Mouse (Mus musculus) lung, adult 2 months (tissue): ENCODE measurements at regions not wholly inside any gene's neighbourhood (a gene's known extent, or its start where the extent isn't known, plus 50 kb on each side); places are given as distances from the start of the nearest gene placed in this dataset.
A peak's percentile ranks its signal among the peaks of the same experiment; 100 is the strongest.
"Not testable (repeated sequence)": the region's sequence is repeated elsewhere in the genome, so short reads cannot be mapped to it uniquely, and the experiment has no call there.

Source experiments
- DNase-seq: peaks from one replicate; pipeline ENCODE4 v3.0.0; 2022
- H3K4me1 ChIP-seq: fragments of 200-500 bp; 2 replicates; pipeline ENCODE4 v1.6.1; 2011; ENCODE audit warnings: low read length; ENCODE audit not compliant: control insufficient read depth, insufficient read depth
- H3K4me3 ChIP-seq: fragments of 200-500 bp; replicated peaks from 2 replicates; pipeline ENCODE3; 2011; ENCODE audit warnings: low read depth, mild to moderate bottlenecking, control low read depth, low read length; ENCODE audit errors: extremely low read depth
- CTCF ChIP-seq: fragments of 200-500 bp; IDR thresholded peaks from 2 replicates; pipeline ENCODE4 v1.5.1; 2011; ENCODE audit warnings: mild to moderate bottlenecking, low read length, control low read depth; ENCODE audit not compliant: insufficient read depth
- POLR2A ChIP-seq: fragments of 200-500 bp; IDR thresholded peaks from 2 replicates; pipeline ENCODE4 v1.6.1; 2011; ENCODE audit warnings: low read depth, mild to moderate bottlenecking, control low read depth, low read length, borderline replicate concordance; ENCODE audit errors: extremely low read depth
- WGBS: fragments of 180-500 bp; shearing (Covaris S2); methylation state at CpG from one replicate; pipeline ENCODE4 v1.1.7; 2018; 5-methylcytosine and 5-hydroxymethylcytosine counted together

DNA sequence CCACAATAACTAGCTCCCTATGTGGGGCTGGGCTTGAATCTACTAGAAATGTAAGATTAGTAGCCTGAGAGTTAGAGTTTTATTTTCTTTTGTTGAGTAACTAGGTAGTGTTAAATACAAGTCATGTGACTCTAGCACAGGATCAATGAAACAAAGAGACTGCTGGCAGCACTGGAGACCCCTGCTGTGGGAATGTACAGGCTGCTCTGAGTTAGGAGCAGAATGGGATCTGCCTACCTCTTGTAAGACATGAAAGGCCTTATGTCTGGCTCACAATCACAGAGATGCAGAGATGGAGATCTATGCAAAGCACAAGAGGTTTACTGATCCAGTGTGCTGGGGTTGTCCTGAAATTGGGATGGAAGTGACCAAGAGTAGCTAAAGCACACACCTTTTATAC is 193.9 kb upstream of the Kcnmb2 start:
- not testable (repeated sequence) for H3K4me3 ChIP-seq, H3K4me1 ChIP-seq, DNase-seq

DNA sequence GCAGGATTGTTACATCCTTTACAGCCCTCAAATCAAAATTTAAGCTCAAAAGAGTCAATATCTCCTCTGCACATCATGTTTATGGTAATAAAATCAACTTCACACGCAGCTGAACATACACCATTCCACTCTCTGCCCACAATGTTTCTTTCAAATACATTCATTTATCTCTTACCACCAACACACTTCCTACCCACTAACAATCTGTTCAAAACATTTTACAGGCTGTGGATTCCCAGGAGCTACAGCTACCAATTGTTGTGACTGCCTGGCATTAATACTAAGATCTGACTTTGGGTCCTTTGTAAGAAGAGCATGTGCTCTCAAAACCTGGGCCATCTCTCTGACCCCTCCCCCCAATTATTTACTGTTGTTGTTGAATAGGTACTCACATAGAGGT is 161.0 kb upstream of the Kcnmb2 start:
- 41% methylated on average over 1 of the region's 1 CpGs for WGBS
- H3K4me1 ChIP-seq, result no peaks in the 10 kb centered on the region
- no peak for TF ChIP-seq CTCF
- TF ChIP-seq POLR2A, result no peak
- DNase-seq, result no peak
- no peak overlapping the region for H3K4me3 ChIP-seq

DNA sequence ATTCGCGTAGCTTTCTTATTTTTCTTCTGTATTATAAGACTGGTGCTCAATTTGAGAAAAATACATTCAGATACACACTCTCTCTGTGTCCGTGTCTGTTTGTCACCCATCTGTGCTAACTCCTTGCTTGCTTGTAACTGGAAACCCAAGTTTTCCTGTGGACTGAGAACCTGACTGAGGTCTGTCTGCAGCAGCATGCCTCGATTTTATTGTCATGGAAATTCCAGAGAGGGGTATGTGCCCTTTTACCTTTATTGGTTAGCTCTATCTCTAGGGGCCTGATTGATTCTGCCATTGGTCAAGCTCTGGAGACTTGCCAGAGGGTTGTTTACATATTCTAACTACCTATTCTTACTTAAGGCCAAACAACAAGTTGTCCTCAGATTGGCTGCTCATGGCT is 146.4 kb upstream of the Kcnmb2 start:
- no peak for DNase-seq
- H3K4me1 ChIP-seq, result no peaks in the 10 kb centered on the region
- no peak overlapping the region for H3K4me3 ChIP-seq
- WGBS, result 82% methylated on average over 4 of the region's 4 CpGs
- TF ChIP-seq CTCF (no peak), POLR2A (no peak)

DNA sequence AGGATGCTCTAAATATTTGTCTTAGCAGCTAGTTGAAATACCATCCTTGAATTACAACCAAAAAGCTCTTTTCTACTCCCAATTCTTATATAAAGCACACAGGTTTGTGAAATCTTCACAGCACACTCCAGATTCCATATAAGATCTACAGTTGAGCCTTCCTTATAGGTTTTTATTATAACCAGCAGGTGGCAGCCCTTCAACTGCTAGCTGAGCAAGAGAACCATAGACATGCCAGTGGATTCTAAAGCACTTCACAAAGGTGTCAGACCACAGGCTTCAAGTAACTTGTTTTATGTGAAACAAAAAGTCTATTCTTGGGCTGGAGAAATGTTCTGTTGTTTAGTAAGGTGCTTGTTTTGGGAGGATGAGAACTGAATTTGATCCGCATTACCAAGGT is 133.1 kb upstream of the Kcnmb2 start:
- Histone ChIP-seq H3K4me3 (no peak overlapping the region), H3K4me1 (no peaks in the 10 kb centered on the region)
- 90% methylated on average over 1 of the region's 1 CpGs for WGBS
- TF ChIP-seq CTCF (no peak), POLR2A (no peak)
- no peak for DNase-seq

DNA sequence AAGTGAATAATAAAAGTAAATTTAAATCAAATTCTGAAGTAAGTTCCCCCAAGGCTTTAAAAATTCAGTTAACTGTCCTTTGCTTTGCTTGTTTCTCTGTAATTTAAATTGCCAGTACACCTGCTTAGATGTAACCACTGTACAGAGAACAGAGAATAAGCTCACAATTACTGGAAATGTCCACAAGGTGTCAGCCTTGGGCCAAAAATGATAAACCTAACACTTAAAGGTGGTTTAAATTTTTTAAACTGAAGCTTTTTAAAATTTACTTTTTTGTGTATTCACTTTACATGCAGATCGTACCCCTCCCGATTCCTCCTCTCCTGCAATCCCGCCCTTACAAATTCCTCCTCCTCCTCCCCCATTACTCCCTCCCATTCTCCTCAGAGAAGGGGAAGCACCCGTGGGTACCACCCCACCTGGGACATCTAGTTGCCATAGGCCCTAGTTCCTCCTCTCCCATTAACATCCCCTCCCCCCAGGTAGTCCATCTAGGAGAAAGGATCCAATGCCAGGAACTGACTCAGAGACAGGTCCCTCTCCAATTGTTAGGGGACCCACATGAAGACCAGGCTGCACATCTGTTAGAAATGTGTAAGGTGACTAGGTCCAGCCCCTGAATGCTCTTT is 111.9 kb upstream of the Kcnmb2 start:
- 25% methylated on average over 4 of the region's 4 CpGs for WGBS
- peak; percentile 5 for DNase-seq
- TF ChIP-seq CTCF, result peak; percentile 14; the same call in 1 of the 2 replicates
- no peak for TF ChIP-seq POLR2A
- H3K4me3 ChIP-seq, result no peak overlapping the region
- no peaks in the 10 kb centered on the region for H3K4me1 ChIP-seq

DNA sequence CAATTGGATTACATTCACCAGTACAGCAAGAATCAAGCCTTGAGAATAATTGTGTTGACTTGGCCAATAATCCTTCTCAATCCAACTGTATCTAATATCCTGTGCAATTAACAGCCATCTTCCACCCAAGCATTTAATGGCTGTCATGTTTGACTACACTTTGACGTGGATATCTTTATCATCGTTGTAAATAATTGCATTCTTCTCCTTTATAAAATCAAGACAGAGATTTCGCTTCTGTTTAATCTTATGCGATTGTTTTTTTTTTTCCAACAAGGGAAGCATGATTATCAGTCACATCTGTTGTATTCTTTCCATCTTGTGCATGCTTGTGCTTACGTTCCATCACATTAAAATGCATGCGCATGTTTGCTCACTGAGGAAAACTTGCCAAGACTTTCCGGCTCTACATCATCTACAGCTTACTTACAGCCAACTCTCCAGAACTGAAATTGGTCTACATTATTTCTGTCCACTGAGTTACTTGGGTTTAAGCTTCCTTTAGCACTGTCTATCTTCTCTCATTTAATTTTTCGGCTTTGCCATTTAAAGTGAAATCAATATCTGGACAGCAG is 108.8 kb upstream of the Kcnmb2 start:
- Histone ChIP-seq H3K4me3 (no peak overlapping the region), H3K4me1 (no peaks in the 10 kb centered on the region)
- WGBS, result 80% methylated on average over 8 of the region's 8 CpGs
- TF ChIP-seq POLR2A (no peak), CTCF (no peak)
- no peak for DNase-seq

DNA sequence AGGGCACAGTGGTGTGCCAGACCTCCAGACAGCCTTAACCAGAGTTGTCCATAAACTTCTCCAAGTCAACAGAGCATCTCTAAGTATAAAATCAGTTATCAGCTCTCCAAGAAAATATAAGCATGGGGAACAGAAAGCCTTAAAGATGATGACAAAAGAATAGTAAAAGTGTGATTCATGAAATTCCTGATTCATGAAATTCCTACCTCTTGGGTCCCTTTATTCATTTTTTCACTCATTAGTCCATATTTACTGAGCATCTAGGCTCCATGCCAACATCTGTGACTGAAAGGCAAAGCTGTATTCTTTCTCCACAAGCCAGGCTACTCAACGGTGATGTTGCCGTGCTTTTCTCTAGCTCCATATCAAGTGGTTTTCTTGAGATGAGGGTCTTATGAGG is 105.7 kb upstream of the Kcnmb2 start:
- H3K4me3 ChIP-seq, result no peak overlapping the region

DNA sequence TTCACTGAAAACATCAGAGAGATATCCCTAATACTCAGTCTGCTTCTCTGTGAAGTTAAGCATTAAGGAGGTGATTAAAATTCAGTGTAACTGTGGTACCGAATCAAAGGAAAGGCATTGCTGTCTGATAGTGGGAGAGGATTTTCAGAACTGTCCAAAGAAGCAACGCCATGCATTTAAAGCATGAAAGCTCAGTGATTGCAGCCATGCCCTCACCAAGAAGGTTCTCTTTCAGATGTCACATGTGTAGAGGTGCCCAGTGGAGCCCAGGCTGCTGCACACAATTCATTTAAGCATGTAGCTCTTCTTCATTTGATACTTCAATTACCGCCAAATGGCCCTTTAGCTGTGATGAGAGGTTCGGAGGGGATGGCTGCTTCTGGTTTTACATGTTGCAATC is 103.1 kb upstream of the Kcnmb2 start:
- WGBS, result 81% methylated on average over 4 of the region's 4 CpGs
- no peaks in the 10 kb centered on the region for H3K4me1 ChIP-seq
- TF ChIP-seq CTCF (no peak), POLR2A (no peak)
- H3K4me3 ChIP-seq, result no peak overlapping the region
- DNase-seq, result no peak

More for the DNA sequence above, 105.7 kb upstream of the Kcnmb2 start:
- 56% methylated on average over 2 of the region's 2 CpGs for WGBS
- no peaks in the 10 kb centered on the region for H3K4me1 ChIP-seq
- no peak for TF ChIP-seq CTCF
- TF ChIP-seq POLR2A, result no peak
- DNase-seq, result no peak

DNA sequence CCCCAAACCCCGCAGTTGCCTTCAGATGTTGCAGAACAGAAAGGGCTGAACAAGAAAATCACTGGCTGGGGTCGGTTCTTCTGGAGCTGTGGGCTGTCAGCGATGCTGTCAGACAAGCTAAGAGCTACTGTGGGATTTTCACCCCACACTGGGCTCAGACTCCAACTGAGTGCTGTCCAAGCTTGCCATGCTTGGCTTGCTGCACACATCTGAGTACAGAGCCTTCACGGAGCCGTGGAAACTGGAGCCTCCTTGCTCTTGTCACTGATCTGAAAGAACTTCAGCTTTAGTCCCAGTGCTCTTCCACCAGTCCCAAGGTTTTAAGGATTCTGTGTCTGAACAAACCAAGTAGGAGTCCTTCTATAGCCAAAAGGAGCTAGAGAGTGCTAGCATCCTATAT is 98.3 kb upstream of the Kcnmb2 start:
- TF ChIP-seq CTCF, result no peak
- Histone ChIP-seq H3K4me3 (no peak overlapping the region), H3K4me1 (no peaks in the 10 kb centered on the region)
- 26% methylated on average over 5 of the region's 5 CpGs for WGBS
- DNase-seq, result no peak

DNA sequence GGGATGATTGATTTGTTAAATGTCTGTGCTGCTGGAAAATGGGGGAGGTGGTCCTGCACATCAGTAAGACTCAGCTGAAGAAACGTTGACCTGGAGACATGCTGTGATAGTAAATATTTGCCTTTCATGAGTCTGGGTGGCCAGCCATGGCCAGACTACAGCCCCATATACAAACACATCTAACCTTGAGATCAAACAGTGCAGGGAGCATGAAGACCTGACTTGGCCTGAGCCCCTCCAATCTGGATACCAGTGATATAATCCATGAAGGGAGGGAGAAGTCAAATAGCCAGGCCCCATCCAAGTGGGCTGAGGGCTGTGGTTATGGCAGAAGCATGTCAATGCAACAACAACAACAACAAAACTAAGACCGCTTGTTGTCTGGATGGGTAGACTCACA is 94.6 kb upstream of the Kcnmb2 start:
- TF ChIP-seq POLR2A (no peak), CTCF (no peak)
- H3K4me3 ChIP-seq, result no peak overlapping the region
- DNase-seq, result no peak
- WGBS, result 51% methylated on average over 2 of the region's 2 CpGs
- H3K4me1 ChIP-seq, result no peaks in the 10 kb centered on the region

DNA sequence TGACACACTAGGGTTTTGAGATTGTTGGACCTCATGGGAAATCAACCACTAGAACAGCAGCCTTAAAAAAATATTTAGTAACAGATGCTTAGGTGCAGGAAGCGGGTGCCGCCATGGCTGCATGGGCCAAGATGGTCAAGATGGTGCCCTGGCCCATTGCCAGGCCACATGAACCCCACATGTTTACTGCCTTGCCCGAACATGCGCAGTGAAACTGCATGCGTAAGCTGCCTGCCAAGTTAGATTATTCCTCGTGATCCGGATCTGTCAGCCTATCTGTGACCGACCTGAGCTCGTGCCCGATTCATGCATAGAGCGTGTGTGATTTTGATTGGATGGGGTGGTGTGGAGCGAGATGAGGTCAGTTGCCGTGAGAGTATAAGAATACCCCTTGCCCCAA is 93.2 kb upstream of the Kcnmb2 start:
- not testable (repeated sequence) for H3K4me1 ChIP-seq, DNase-seq, H3K4me3 ChIP-seq
- 94% methylated on average over 13 of the region's 13 CpGs for WGBS
